24 mouse cellular contexts compared by ENCODE assay signal in genomic region chr3:99663783-99664182, GRCm38 (mm10).
DNase-seq lines count a peak whose midpoint lies in the region; ATAC-seq and TF ChIP-seq lines count a peak whose summit lies in the region.
"Had no signal": no experiment of that assay in that cellular context is flagged by ENCODE, and none has a peak within 500 bp of the region (broad histone marks: within the 10 kb centered on the region; RNA-seq: fewer than 3 reads in every experiment).

No protein-coding gene starts in this region.

- no peak overlapping the region for H3K9ac ChIP-seq in heart, embryonic 11.5 days (ENCODE audit: low read depth, low read length)
- no peak overlapping the region for H3K9ac ChIP-seq in liver, postnatal 0 days (replicated peaks)
- H3K9ac ChIP-seq in liver, embryonic 11.5 days (ENCODE audit: low read depth, low read length): no peak overlapping the region
- H3K9ac ChIP-seq in limb, embryonic 14.5 days (ENCODE audit: low read depth, low read length, severe bottlenecking): no peak overlapping the region
- H3K9ac ChIP-seq: embryonic facial prominence, embryonic 12.5 days; forebrain, postnatal 0 days; heart, embryonic 15.5 days; hindbrain, embryonic 13.5 days; limb, embryonic 15.5 days had no signal

- H3K4me3 ChIP-seq in heart, embryonic 11.5 days (ENCODE audit: low read depth, low read length): no peak overlapping the region
- no peak overlapping the region for H3K4me3 ChIP-seq in liver, postnatal 0 days (ENCODE audit: low read depth, low read length)
- H3K4me3 ChIP-seq in liver, embryonic 11.5 days (ENCODE audit: low read depth, low read length): no peak overlapping the region
- H3K4me3 ChIP-seq in limb, embryonic 14.5 days (replicated peaks; ENCODE audit: low read length): no peak overlapping the region
- H3K4me3 ChIP-seq: embryonic facial prominence, embryonic 12.5 days; heart, embryonic 15.5 days; hindbrain, embryonic 13.5 days; limb, embryonic 15.5 days; midbrain, embryonic 10.5 days had no signal

- WGBS in heart, embryonic 11.5 days (ENCODE audit: insufficient replicate concordance): 76% methylated on average over 6 of the region's 6 CpGs
- 53% methylated on average over 6 of the region's 6 CpGs for WGBS in liver, postnatal 0 days (ENCODE audit: insufficient replicate concordance)
- 66% methylated on average over 6 of the region's 6 CpGs for WGBS in liver, embryonic 11.5 days
- 16% methylated on average over 6 of the region's 6 CpGs for WGBS in limb, embryonic 14.5 days

- no peak overlapping the region for H3K4me2 ChIP-seq in heart, embryonic 11.5 days
- no peak overlapping the region for H3K4me2 ChIP-seq in liver, postnatal 0 days (ENCODE audit: low read depth, low read length)
- no peak overlapping the region for H3K4me2 ChIP-seq in liver, embryonic 11.5 days
- no peak overlapping the region for H3K4me2 ChIP-seq in limb, embryonic 14.5 days (replicated peaks; ENCODE audit: low read depth, low read length, severe bottlenecking)
- H3K4me2 ChIP-seq: embryonic facial prominence, embryonic 12.5 days; heart, embryonic 15.5 days; hindbrain, embryonic 13.5 days; limb, embryonic 15.5 days had no signal

- H3K4me1 ChIP-seq in heart, embryonic 11.5 days (ENCODE audit: control insufficient read depth, insufficient read depth, low read length): no peaks in the 10 kb centered on the region
- no peaks in the 10 kb centered on the region for H3K4me1 ChIP-seq in liver, postnatal 0 days (ENCODE audit: insufficient read depth)
- no peaks in the 10 kb centered on the region for H3K4me1 ChIP-seq in liver, embryonic 11.5 days (replicated peaks; ENCODE audit: control insufficient read depth, insufficient read depth, low read length)
- H3K4me1 ChIP-seq in limb, embryonic 14.5 days (ENCODE audit: control insufficient read depth, insufficient read depth, low read length): peaks cover 25% of the 10 kb centered on the region
- H3K4me1 ChIP-seq: embryonic facial prominence, embryonic 12.5 days; heart, embryonic 15.5 days had no signal

- H3K9me3 ChIP-seq in heart, embryonic 11.5 days (replicated peaks; ENCODE audit: control insufficient read depth, low read length): no peaks in the 10 kb centered on the region
- H3K9me3 ChIP-seq in liver, postnatal 0 days (ENCODE audit: low read length): no peaks in the 10 kb centered on the region
- H3K9me3 ChIP-seq in liver, embryonic 11.5 days (ENCODE audit: control insufficient read depth, low read length): no peaks in the 10 kb centered on the region
- H3K9me3 ChIP-seq in limb, embryonic 14.5 days (ENCODE audit: control insufficient read depth, low read length): no peaks in the 10 kb centered on the region
- H3K9me3 ChIP-seq: embryonic facial prominence, embryonic 12.5 days; heart, embryonic 15.5 days; hindbrain, embryonic 13.5 days; limb, embryonic 15.5 days; midbrain, embryonic 10.5 days had no signal

- DNase-seq in heart, adult 11 months: peak; percentile 52
- DNase-seq in liver, postnatal 0 days: no peak
- no peak for DNase-seq in liver, embryonic 11.5 days (ENCODE audit: low spot score)
- peak; percentile 94 for DNase-seq in forelimb bud, embryonic 11.5 days (ENCODE audit: low read depth, low spot score)
- DNase-seq in limb, embryonic 14.5 days (ENCODE audit: low spot score): peak; percentile 47
- DNase-seq: adrenal gland, postnatal 14 days; cerebellum, adult 8-10 months; cerebellum, postnatal 36 days; forebrain, postnatal 0 days; gastrocnemius, postnatal 36 days; heart, postnatal 36 days; kidney, adult 8-10 months; lung, adult 18-20 months; retina, postnatal 1 day; thymus, postnatal 14 days had no signal

- no peaks in the 10 kb centered on the region for H3K36me3 ChIP-seq in heart, embryonic 11.5 days (ENCODE audit: control insufficient read depth, insufficient read depth, low read length)
- no peaks in the 10 kb centered on the region for H3K36me3 ChIP-seq in liver, postnatal 0 days (replicated peaks; ENCODE audit: insufficient read depth, low read length)
- no peaks in the 10 kb centered on the region for H3K36me3 ChIP-seq in liver, embryonic 11.5 days (ENCODE audit: control insufficient read depth, insufficient read depth, low read length)
- no peaks in the 10 kb centered on the region for H3K36me3 ChIP-seq in limb, embryonic 14.5 days (ENCODE audit: control insufficient read depth, insufficient read depth, low read length)
- H3K36me3 ChIP-seq: embryonic facial prominence, embryonic 12.5 days; heart, embryonic 15.5 days; hindbrain, embryonic 13.5 days; limb, embryonic 15.5 days; midbrain, embryonic 10.5 days had no signal

- no peaks in the 10 kb centered on the region for H3K27me3 ChIP-seq in heart, embryonic 11.5 days (ENCODE audit: control insufficient read depth, insufficient read depth, low read length)
- H3K27me3 ChIP-seq in liver, postnatal 0 days (ENCODE audit: insufficient read depth, low read length): no peaks in the 10 kb centered on the region
- H3K27me3 ChIP-seq in liver, embryonic 11.5 days (replicated peaks; ENCODE audit: control insufficient read depth, insufficient read depth, low read length): no peaks in the 10 kb centered on the region
- no peaks in the 10 kb centered on the region for H3K27me3 ChIP-seq in limb, embryonic 14.5 days (ENCODE audit: control insufficient read depth, insufficient read depth, low read length)
- H3K27me3 ChIP-seq: embryonic facial prominence, embryonic 12.5 days; heart, embryonic 15.5 days; hindbrain, embryonic 13.5 days; limb, embryonic 15.5 days had no signal

- TF ChIP-seq CTCF in liver, postnatal 0 days (IDR thresholded peaks at IDR 0.05; ENCODE audit: low read depth): no peak

- H3K27ac ChIP-seq in heart, embryonic 11.5 days (ENCODE audit: low read depth, low read length): no peak overlapping the region
- no peak overlapping the region for H3K27ac ChIP-seq in liver, postnatal 0 days (ENCODE audit: low read depth)
- no peak overlapping the region for H3K27ac ChIP-seq in liver, embryonic 11.5 days (ENCODE audit: low read depth, low read length)
- H3K27ac ChIP-seq in limb, embryonic 14.5 days (replicated peaks; ENCODE audit: low read depth, low read length): no peak overlapping the region
- H3K27ac ChIP-seq: embryonic facial prominence, embryonic 12.5 days; heart, embryonic 15.5 days; hindbrain, embryonic 13.5 days; limb, embryonic 15.5 days; midbrain, embryonic 10.5 days had no signal

- TF ChIP-seq EP300 in liver, postnatal 0 days (IDR thresholded peaks at IDR 0.05; ENCODE audit: low read depth): no peak

- no peak for TF ChIP-seq POLR2A in limb, embryonic 14.5 days (IDR thresholded peaks at IDR 0.05; ENCODE audit: borderline replicate concordance, extremely low read depth, insufficient read depth, insufficient read length)

- ATAC-seq in heart, embryonic 11.5 days (replicated peaks; ENCODE audit: insufficient number of reproducible peaks, low FRiP score, low TSS enrichment): no peak
- peak; percentile 56; the same call in 1 of the 2 replicates for ATAC-seq in liver, postnatal 0 days
- no peak for ATAC-seq in liver, embryonic 11.5 days (replicated peaks; ENCODE audit: low FRiP score)
- no peak for ATAC-seq in limb, embryonic 14.5 days (ENCODE audit: low FRiP score, low read depth)
- no peak for ATAC-seq in megakaryocyte, adult 5-6 weeks (ENCODE audit: poor library complexity, severe bottlenecking)
- ATAC-seq in monocyte, adult 5-6 weeks (replicated peaks; ENCODE audit: insufficient number of reproducible peaks, low FRiP score, low TSS enrichment, poor library complexity, severe bottlenecking): no peak
- ATAC-seq: forebrain, postnatal 0 days; inflammation-experienced regulatory T-cells, adult 6 months had no signal

Comparison
In these comparisons a context has a peak if more than half of its experiments do, and no peak if none do; other contexts are left out.
1. DNase-seq: peak in heart, adult 11 months (single experiment), forelimb bud, embryonic 11.5 days (single experiment) and limb, embryonic 14.5 days (single experiment); none in liver, postnatal 0 days (single experiment) and liver, embryonic 11.5 days (single experiment).